Comparison of ENCODE assay signal across 25 mouse cellular contexts in genomic region chr2:74941966-74942365, GRCm38 (mm10).
"Had no signal": no experiment of that assay in that cellular context is flagged by ENCODE, and none has a peak within 500 bp of the region (broad histone marks: within the 10 kb centered on the region; RNA-seq: fewer than 3 reads in every experiment).

No protein-coding gene starts in this region.

- H3K27me3 ChIP-seq: embryonic facial prominence, embryonic 12.5 days; embryonic facial prominence, embryonic 15.5 days; forebrain, embryonic 12.5 days; forebrain, embryonic 13.5 days; forebrain, embryonic 15.5 days had no signal

- H3K9me3 ChIP-seq: embryonic facial prominence, embryonic 10.5 days; embryonic facial prominence, embryonic 12.5 days; embryonic facial prominence, embryonic 13.5 days; embryonic facial prominence, embryonic 15.5 days; forebrain, embryonic 10.5 days; forebrain, embryonic 12.5 days; forebrain, embryonic 13.5 days; forebrain, embryonic 15.5 days; heart, embryonic 10.5 days had no signal

- H3K27ac ChIP-seq: embryonic facial prominence, embryonic 10.5 days; embryonic facial prominence, embryonic 12.5 days; embryonic facial prominence, embryonic 13.5 days; embryonic facial prominence, embryonic 15.5 days; forebrain, embryonic 10.5 days; forebrain, embryonic 12.5 days; forebrain, embryonic 13.5 days; forebrain, embryonic 15.5 days; gastrocnemius, adult 2 months; heart, adult 2 months; heart, embryonic 10.5 days had no signal

- ATAC-seq: forebrain, embryonic 15.5 days; forebrain, embryonic 16.5 days; forebrain, postnatal 0 days had no signal

- DNase-seq: cerebellum, adult 8-10 months; cerebellum, adult 9-10 months; cerebellum, postnatal 10 days; cerebellum, postnatal 14 days; cerebellum, postnatal 25 days; cerebellum, postnatal 36 days; embryo, embryonic 11 days; forebrain, postnatal 0 days; gastrocnemius, adult 2 months; gastrocnemius, postnatal 10 days; gastrocnemius, postnatal 14 days; gastrocnemius, postnatal 25 days; gastrocnemius, postnatal 36 days; heart, adult 2 months had no signal

- H3K9ac ChIP-seq: embryonic facial prominence, embryonic 12.5 days; embryonic facial prominence, embryonic 13.5 days; embryonic facial prominence, embryonic 15.5 days; forebrain, embryonic 12.5 days; forebrain, embryonic 13.5 days; forebrain, embryonic 15.5 days; forebrain, postnatal 0 days had no signal

- H3K4me1 ChIP-seq: embryonic facial prominence, embryonic 13.5 days; embryonic facial prominence, embryonic 15.5 days; forebrain, embryonic 12.5 days; forebrain, embryonic 13.5 days; forebrain, embryonic 15.5 days; heart, embryonic 10.5 days had no signal

- H3K4me3 ChIP-seq: embryonic facial prominence, embryonic 10.5 days; embryonic facial prominence, embryonic 12.5 days; embryonic facial prominence, embryonic 13.5 days; embryonic facial prominence, embryonic 15.5 days; erythroblast, embryonic 14.5 days; forebrain, embryonic 10.5 days; forebrain, embryonic 12.5 days; forebrain, embryonic 13.5 days; forebrain, embryonic 15.5 days; gastrocnemius, adult 2 months; heart, adult 2 months; heart, embryonic 10.5 days had no signal

- H3K36me3 ChIP-seq: embryonic facial prominence, embryonic 10.5 days; embryonic facial prominence, embryonic 12.5 days; embryonic facial prominence, embryonic 13.5 days; embryonic facial prominence, embryonic 15.5 days; forebrain, embryonic 10.5 days; forebrain, embryonic 12.5 days; forebrain, embryonic 15.5 days; heart, embryonic 10.5 days had no signal

- H3K4me2 ChIP-seq: embryonic facial prominence, embryonic 12.5 days; embryonic facial prominence, embryonic 13.5 days; embryonic facial prominence, embryonic 15.5 days; forebrain, embryonic 12.5 days; forebrain, embryonic 13.5 days; forebrain, embryonic 15.5 days had no signal
